Mouse (Mus musculus): ENCODE measurements around the gene Drd1.

The Drd1 gene

GRCm38 (mm10) chr13:54055448-54055861 is at the start of gene Drd1:
Gene Drd1 (minus strand): TSS chr13:54055705.
- peak; percentile 19 for DNase-seq (ENCODE audit: low spot score)

- no peak for DNase-seq (ENCODE audit: low spot score)
Measured at GRCm38 (mm10) chr13:54103866-54104265, 48.4 kb upstream of the Drd1 start.

- no peak for DNase-seq (ENCODE audit: low spot score)
Measured at GRCm38 (mm10) chr13:54103271-54103670, 47.8 kb upstream of the Drd1 start.

DNA sequence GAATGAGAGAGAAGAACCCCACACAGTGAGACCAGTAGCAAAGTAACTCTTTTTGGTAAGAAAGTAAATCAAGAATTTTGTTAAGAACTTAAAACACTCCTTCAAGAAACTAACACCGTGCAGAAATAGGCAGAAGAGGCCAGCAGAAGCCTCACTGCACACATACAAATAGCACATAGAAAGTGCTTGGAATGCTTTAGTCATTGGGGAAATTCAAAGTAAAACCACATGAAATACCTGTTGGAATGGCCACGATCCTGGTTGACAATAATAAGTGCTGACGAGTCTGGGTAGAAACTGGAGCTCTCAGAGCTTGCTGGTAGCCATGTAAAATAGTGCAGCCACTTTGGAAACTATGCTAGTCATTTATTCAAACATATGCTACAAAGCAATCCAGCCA is 46.6 kb upstream of the Drd1 start:
- no peak for DNase-seq (ENCODE audit: low spot score)

- peak; percentile 72 for DNase-seq (ENCODE audit: low spot score)
Measured at GRCm38 (mm10) chr13:54101031-54101820, 45.7 kb upstream of the Drd1 start.

DNA sequence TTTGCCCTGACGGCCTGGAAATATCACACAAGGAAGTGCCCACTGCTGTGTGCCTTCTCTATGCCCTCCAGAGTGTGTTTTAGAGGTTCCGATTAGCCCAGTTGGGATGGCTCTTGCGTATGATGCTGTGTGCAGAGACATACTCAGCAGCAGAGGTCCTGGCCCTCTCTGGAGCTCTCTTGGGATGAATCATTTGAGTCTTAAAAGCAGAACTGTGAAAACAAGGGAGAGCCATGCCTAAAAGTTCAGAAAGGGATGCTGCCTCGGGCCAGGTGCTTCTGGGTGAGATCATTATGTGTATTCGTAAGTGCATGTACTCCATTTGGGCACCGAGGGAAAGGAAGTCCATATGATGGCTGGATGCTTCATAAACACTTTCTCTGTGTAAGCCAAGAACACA is 42.3 kb upstream of the Drd1 start:
- DNase-seq (ENCODE audit: low spot score) = no peak

DNA sequence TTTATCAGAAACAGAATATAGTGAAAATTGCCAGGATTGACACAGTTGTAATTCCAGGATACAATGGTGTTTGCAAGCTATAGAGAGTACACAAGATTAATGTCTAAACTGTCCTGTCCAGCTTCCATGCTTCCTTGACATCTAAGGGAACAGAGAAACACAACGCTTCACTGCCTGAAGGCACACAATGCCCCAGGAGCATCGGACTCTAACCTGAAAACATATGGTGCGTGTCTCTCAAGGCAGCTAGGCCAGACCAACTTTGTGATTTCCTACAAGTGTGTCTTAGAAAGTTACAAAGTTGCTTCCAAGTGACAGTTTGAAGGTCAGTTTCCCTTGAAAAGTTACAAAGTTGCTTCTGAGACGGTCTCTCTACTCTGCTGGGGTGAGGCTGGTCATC is 41.7 kb upstream of the Drd1 start:
- DNase-seq (ENCODE audit: low spot score) = no peak

- DNase-seq (ENCODE audit: low spot score) = no peak
Measured at GRCm38 (mm10) chr13:54095721-54096120, 40.2 kb upstream of the Drd1 start.

GRCm38 (mm10) chr13:54094963-54095362 is 39.5 kb upstream of the Drd1 start:
- no peak for DNase-seq (ENCODE audit: low spot score)

DNA sequence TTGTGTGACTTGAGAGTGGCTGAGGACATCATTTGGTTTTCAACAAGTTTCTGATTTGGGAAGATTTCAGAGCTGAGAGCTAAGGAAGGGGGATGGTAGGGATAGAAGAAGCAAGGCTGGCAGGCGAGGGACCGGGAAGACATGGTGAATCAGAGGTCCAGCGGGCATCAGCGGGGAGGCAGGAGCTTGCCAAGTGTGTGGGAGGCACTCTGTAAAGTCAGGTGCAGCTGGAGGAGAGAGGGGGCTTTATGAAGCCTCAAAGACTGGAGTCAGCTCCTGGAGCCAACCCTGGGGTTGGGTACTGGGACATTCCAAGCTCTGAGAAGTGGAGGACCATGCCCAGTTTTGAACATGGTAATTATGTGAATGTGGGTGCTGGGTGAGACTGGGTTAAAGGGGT is 38.8 kb upstream of the Drd1 start:
- DNase-seq (ENCODE audit: low spot score) = no peak

- no peak for DNase-seq (ENCODE audit: low spot score)
Measured at GRCm38 (mm10) chr13:54091719-54092118, 36.2 kb upstream of the Drd1 start.

DNA sequence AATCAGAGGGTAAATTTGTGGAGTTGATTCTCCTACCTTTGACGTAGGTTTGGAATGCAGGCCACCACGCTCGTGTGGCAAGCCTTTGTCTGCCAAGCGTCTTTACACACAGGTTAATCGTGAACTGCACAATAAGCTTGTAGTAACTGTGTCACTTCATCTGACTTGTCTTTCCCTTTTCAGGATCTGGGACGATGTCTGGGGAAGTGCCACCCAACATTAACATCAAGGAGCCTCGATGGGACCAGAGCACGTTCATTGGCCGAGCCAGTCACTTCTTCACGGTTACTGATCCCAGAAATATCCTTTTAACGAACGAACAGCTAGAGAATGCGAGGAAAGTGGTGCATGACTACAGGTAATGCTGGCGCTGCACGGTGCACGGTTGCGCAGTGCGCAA is 29.8 kb upstream of the Drd1 start:
- no peak for DNase-seq (ENCODE audit: low spot score)

GRCm38 (mm10) chr13:54084826-54085225 is 29.3 kb upstream of the Drd1 start:
- DNase-seq (ENCODE audit: low spot score) = no peak

GRCm38 (mm10) chr13:54084178-54084577 is 28.7 kb upstream of the Drd1 start:
- DNase-seq (ENCODE audit: low spot score) = no peak

- DNase-seq (ENCODE audit: low spot score) = no peak
Measured at GRCm38 (mm10) chr13:54082946-54083345, 27.4 kb upstream of the Drd1 start.

DNA sequence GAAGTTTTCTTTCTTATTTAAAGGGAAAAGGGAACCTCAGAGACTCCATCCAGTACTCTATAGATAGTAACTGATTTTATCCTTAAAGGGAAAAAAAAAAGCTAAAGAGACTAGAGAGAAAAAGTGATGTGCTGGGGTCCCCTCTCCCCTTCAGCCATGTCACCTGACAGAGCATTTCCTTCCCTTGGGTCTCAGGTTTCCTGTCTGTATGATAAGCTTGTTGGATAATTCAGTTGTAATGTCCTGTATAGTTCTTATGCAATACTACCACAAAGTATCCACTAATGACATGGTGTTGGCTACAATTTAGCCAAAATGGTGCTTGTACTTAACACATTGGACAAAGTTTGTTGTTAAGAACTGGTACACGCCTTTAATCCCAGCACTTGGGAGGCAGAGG is 25.3 kb upstream of the Drd1 start:
- no peak for DNase-seq (ENCODE audit: low spot score)

- DNase-seq (ENCODE audit: low spot score) = no peak
Measured at GRCm38 (mm10) chr13:54079782-54080759, 24.6 kb upstream of the Drd1 start.

GRCm38 (mm10) chr13:54077470-54078174 is 22.1 kb upstream of the Drd1 start:
- no peak for DNase-seq (ENCODE audit: low spot score)

DNA sequence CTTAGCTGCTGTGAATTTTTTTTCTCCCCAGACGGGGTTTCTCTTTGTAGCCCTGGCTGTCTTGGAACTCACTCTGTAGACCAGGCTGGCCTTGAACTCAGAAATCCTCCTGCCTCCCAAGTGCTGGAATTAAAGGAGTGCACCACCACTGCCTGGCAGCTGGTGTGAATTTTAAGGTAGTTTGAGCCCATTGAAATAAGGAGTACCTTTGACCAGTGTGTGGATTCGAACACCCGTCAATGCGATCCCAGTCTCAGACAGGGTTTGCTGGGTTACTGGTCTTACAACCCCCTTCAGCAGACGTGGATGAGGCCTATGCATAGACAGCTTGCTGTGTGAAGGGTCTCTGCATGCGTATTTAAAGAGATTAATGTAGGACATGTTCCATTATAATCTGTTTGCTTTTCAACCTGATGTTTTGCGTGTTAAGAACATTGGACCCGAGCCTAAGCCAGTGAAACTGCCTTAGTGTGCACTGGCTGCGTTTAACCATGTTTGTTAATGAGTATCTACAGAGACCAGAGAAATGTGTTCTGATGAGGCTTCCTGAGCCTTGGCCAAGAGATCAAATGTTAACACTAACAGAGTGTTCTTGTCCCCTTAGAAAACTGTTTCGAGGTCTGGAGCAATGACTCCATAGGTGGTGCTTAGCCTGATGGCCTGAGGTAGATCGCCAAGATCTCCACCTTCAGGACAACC is 21.4 kb upstream of the Drd1 start:
- DNase-seq (ENCODE audit: low spot score) = no peak

DNA sequence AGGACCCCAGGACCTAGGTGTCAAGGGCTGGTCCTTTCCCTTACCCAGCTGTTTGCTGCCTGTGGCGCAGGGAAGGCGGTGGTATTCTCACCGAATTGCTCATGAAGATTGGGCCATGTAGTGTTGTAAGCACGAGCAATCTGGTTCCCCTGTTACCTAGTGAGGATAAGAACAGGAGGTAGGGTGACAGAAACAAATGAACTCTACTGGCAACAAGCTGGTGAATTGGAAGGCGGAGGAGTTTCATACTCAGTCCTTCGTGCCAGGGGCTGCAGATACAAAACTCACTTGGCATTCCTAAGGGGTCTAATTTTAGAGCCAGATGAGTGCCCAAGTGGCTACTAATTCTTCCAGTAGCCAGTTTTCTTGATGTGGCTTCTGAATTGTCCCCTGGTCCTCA is 20.5 kb upstream of the Drd1 start:
- DNase-seq (ENCODE audit: low spot score) = no peak

- no peak for DNase-seq (ENCODE audit: low spot score)
Measured at GRCm38 (mm10) chr13:54075416-54075815, 19.9 kb upstream of the Drd1 start.

- DNase-seq (ENCODE audit: low spot score) = no peak
Measured at GRCm38 (mm10) chr13:54073491-54073890, 18.0 kb upstream of the Drd1 start.
